Mouse (Mus musculus): ENCODE results near the gene Tmem253.

- no peak for TF ChIP-seq TAL1 (IDR thresholded peaks at IDR 0.05; ENCODE audit: low read length)
- TF ChIP-seq GATA1 (IDR thresholded peaks at IDR 0.05; ENCODE audit: low read length) = no peak
Measured at GRCm38 (mm10) chr14:52013771-52014219, 1.7 kb upstream of the Tmem253 start.

Data from erythroblast, embryonic 14.5 days (primary cell).